Mouse (Mus musculus) hindbrain, embryonic 12.5 days (tissue): Measurements from ENCODE around the gene Slc25a40. TPM values are rescaled to one million over a fixed set of nuclear protein-coding genes. Genes with fewer than 3 reads are reported as not detected.

Experiments used
- ATAC-seq: fragments of 200-750 bp; cut with Nextera tagmentation; 2 replicates; pipeline ENCODE4 v1.8.0; 2017; ENCODE audit warnings: moderate TSS enrichment; ENCODE audit not compliant: low FRiP score
- H3K27ac ChIP-seq: fragments of 300-500 bp; sonication (generic); 2 replicates; pipeline ENCODE4 v1.5.1; 2016; ENCODE audit warnings: mild to moderate bottlenecking
- H3K27me3 ChIP-seq: fragments of 300-500 bp; sonication (generic); 2 replicates; pipeline ENCODE4 v1.6.1; 2016; ENCODE audit warnings: mild to moderate bottlenecking
- H3K36me3 ChIP-seq: fragments of 300-500 bp; sonication (generic); 2 replicates; pipeline ENCODE4 v1.6.1; 2016; ENCODE audit warnings: mild to moderate bottlenecking
- H3K4me1 ChIP-seq: fragments of 300-500 bp; sonication (generic); 2 replicates; pipeline ENCODE4 v1.6.1; 2016
- H3K4me2 ChIP-seq: fragments of 300-500 bp; sonication (generic); replicated peaks from 2 replicates; pipeline ENCODE4 v1.6.1; 2016; ENCODE audit warnings: mild to moderate bottlenecking
- H3K4me3 ChIP-seq: fragments of 300-500 bp; sonication (generic); 2 replicates; pipeline ENCODE4 v1.5.1; 2016; ENCODE audit warnings: mild to moderate bottlenecking
- H3K9ac ChIP-seq: fragments of 300-500 bp; sonication (generic); 2 replicates; pipeline ENCODE4 v1.6.1; 2016; ENCODE audit warnings: mild to moderate bottlenecking, moderate library complexity
- H3K9me3 ChIP-seq: fragments of 300-500 bp; sonication (generic); replicated peaks from 2 replicates; pipeline ENCODE4 v1.6.1; 2016; ENCODE audit warnings: mild to moderate bottlenecking
- WGBS: fragments of 180-500 bp; shearing (Covaris S2); methylation state at CpG from one replicate; pipeline ENCODE4 v1.1.7; 2016; 5-methylcytosine and 5-hydroxymethylcytosine counted together
- polyA plus RNA-seq: library from polyadenylated mRNA; unstranded; fragments of >200 nt; fragmentation: Nextera tagmentation; extraction: Ambion mirVana; gene quantifications from 2 replicates; pipeline ENCODE4 v1.2.1, GENCODE M21; 2016

Gene Slc25a40
- polyA plus RNA-seq: 9.7 and 10.3 TPM in 2 replicates

- Histone ChIP-seq H3K9me3 (no peaks in the 10 kb centered on the region), H3K27ac (peak within 1 kb of the TSS; percentile 79), H3K36me3 (peaks cover 7% of the 10 kb centered on the region), H3K4me1 (peaks cover 16% of the 10 kb centered on the region), H3K27me3 (no peaks in the 10 kb centered on the region), H3K4me2 (peak within 1 kb of the TSS; percentile 71), H3K4me3 (peak within 1 kb of the TSS; percentile 82), H3K9ac (peak within 1 kb of the TSS; percentile 84)
- WGBS: under 1% methylated on average over 93 of the region's 93 CpGs
- ATAC-seq: peak; percentile 98
These were observed at the start of gene Slc25a40, which contains the start of gene Dbf4 for GRCm38 (mm10) chr5:8422157-8422931. Slc25a40 (plus strand) TSS chr5:8422850. Dbf4 (minus strand) TSS chr5:8422716.

GRCm38 (mm10) chr5:8373415-8373814 is 49.2 kb upstream of the Slc25a40 start:
- no peak for ATAC-seq
- H3K4me1 ChIP-seq: no peaks in the 10 kb centered on the region
- H3K9ac ChIP-seq: no peak overlapping the region
- H3K36me3 ChIP-seq: no peaks in the 10 kb centered on the region
- WGBS: 77% methylated on average over 4 of the region's 4 CpGs
- H3K4me3 ChIP-seq: no peak overlapping the region
- H3K4me2 ChIP-seq: no peak overlapping the region
- H3K9me3 ChIP-seq: no peaks in the 10 kb centered on the region
- H3K27ac ChIP-seq: no peak overlapping the region
- no peaks in the 10 kb centered on the region for H3K27me3 ChIP-seq

GRCm38 (mm10) chr5:8374297-8374906 is 48.2 kb upstream of the Slc25a40 start:
- no peaks in the 10 kb centered on the region for H3K9me3 ChIP-seq
- no peaks in the 10 kb centered on the region for H3K36me3 ChIP-seq
- no peaks in the 10 kb centered on the region for H3K4me1 ChIP-seq
- no peak overlapping the region for H3K4me3 ChIP-seq
- 83% methylated on average over 5 of the region's 5 CpGs for WGBS
- ATAC-seq: no peak
- no peak overlapping the region for H3K4me2 ChIP-seq
- no peak overlapping the region for H3K9ac ChIP-seq
- no peaks in the 10 kb centered on the region for H3K27me3 ChIP-seq
- H3K27ac ChIP-seq: no peak overlapping the region

GRCm38 (mm10) chr5:8393891-8394583 is 28.6 kb upstream of the Slc25a40 start:
- 68% methylated on average over 1 of the region's 1 CpGs for WGBS
- H3K4me1 ChIP-seq: no peaks in the 10 kb centered on the region
- H3K4me2 ChIP-seq: no peak overlapping the region
- no peak overlapping the region for H3K4me3 ChIP-seq
- peaks cover 15% of the 10 kb centered on the region for H3K36me3 ChIP-seq
- H3K27me3 ChIP-seq: no peaks in the 10 kb centered on the region
- H3K9ac ChIP-seq: no peak overlapping the region
- H3K9me3 ChIP-seq: no peaks in the 10 kb centered on the region
- no peak for ATAC-seq
- no peak overlapping the region for H3K27ac ChIP-seq

- Histone ChIP-seq H3K9ac (no peak overlapping the region), H3K4me2 (no peak overlapping the region), H3K27ac (no peak overlapping the region), H3K4me1 (no peaks in the 10 kb centered on the region), H3K36me3 (peaks cover 24% of the 10 kb centered on the region), H3K9me3 (no peaks in the 10 kb centered on the region), H3K4me3 (no peak overlapping the region), H3K27me3 (no peaks in the 10 kb centered on the region)
- no peak for ATAC-seq
- WGBS: 91% methylated on average over 13 of the region's 13 CpGs
These were observed 24.9 kb upstream of the Slc25a40 start for GRCm38 (mm10) chr5:8397587-8398249.

- Histone ChIP-seq H3K4me3 (no peak overlapping the region), H3K27me3 (no peaks in the 10 kb centered on the region), H3K4me2 (no peak overlapping the region), H3K4me1 (no peaks in the 10 kb centered on the region), H3K9me3 (no peaks in the 10 kb centered on the region), H3K9ac (no peak overlapping the region), H3K36me3 (peaks cover 36% of the 10 kb centered on the region), H3K27ac (no peak overlapping the region)
- no peak for ATAC-seq
- 95% methylated on average over 4 of the region's 4 CpGs for WGBS
These were observed 13.9 kb upstream of the Slc25a40 start for GRCm38 (mm10) chr5:8408746-8409145.

- Histone ChIP-seq H3K9ac (no peak overlapping the region), H3K9me3 (no peaks in the 10 kb centered on the region), H3K4me3 (no peak overlapping the region), H3K36me3 (peaks cover 19% of the 10 kb centered on the region), H3K4me2 (no peak overlapping the region), H3K27me3 (no peaks in the 10 kb centered on the region), H3K4me1 (peaks cover 8% of the 10 kb centered on the region), H3K27ac (no peak overlapping the region)
- WGBS: 94% methylated on average over 3 of the region's 3 CpGs
- no peak for ATAC-seq
These were observed 5.8 kb upstream of the Slc25a40 start for GRCm38 (mm10) chr5:8416683-8417413.

- 45% methylated on average over 1 of the region's 1 CpGs for WGBS
- peaks cover 19% of the 10 kb centered on the region for H3K36me3 ChIP-seq
- no peak overlapping the region for H3K4me2 ChIP-seq
- H3K4me3 ChIP-seq: no peak overlapping the region
- no peaks in the 10 kb centered on the region for H3K9me3 ChIP-seq
- no peak for ATAC-seq
- no peak overlapping the region for H3K9ac ChIP-seq
- peaks cover 8% of the 10 kb centered on the region for H3K4me1 ChIP-seq
- no peak overlapping the region for H3K27ac ChIP-seq
- H3K27me3 ChIP-seq: no peaks in the 10 kb centered on the region
These were observed 5.2 kb upstream of the Slc25a40 start for GRCm38 (mm10) chr5:8417443-8417842.

- Histone ChIP-seq H3K9me3 (no peaks in the 10 kb centered on the region), H3K27me3 (no peaks in the 10 kb centered on the region), H3K27ac (no peak overlapping the region), H3K4me2 (peak overlapping the region; percentile 71), H3K4me3 (peak overlapping the region; percentile 82), H3K36me3 (peaks cover 10% of the 10 kb centered on the region), H3K9ac (peak overlapping the region; percentile 84), H3K4me1 (peaks cover 16% of the 10 kb centered on the region)
- ATAC-seq: no peak
- 10% methylated on average over 3 of the region's 3 CpGs for WGBS
These were observed 1.2 kb upstream of the Slc25a40 start for GRCm38 (mm10) chr5:8421424-8421823.

GRCm38 (mm10) chr5:8422932-8423928 is 580 bp downstream of the Slc25a40 start:
- Histone ChIP-seq H3K9ac (peak overlapping the region; percentile 84), H3K27me3 (no peaks in the 10 kb centered on the region), H3K9me3 (no peaks in the 10 kb centered on the region), H3K36me3 (peaks cover 2% of the 10 kb centered on the region; the same call in 1 of the 2 replicates), H3K4me3 (peak overlapping the region; percentile 82), H3K4me2 (peak overlapping the region; percentile 71), H3K4me1 (peaks cover 16% of the 10 kb centered on the region), H3K27ac (peak overlapping the region; percentile 79)
- 0 out of 2 replicates have a peak, but pooled peaks have one; percentile 26 for ATAC-seq
- WGBS: under 1% methylated on average over 40 of the region's 40 CpGs
